Mouse (Mus musculus) testis, adult 2 months (tissue): ENCODE data around the gene Nanos3. TPM values are rescaled to one million over a fixed set of nuclear protein-coding genes. Genes with fewer than 3 reads are reported as not detected.

ENCODE experiments used
- H3K27ac ChIP-seq: fragments of 200-500 bp; 2 replicates; pipeline ENCODE4 v1.5.1; 2012; ENCODE audit warnings: low read depth, low read length; ENCODE audit not compliant: control insufficient read depth, insufficient read depth
- H3K27me3 ChIP-seq: fragments of 200-500 bp; 2 replicates; pipeline ENCODE4 v1.6.1; 2012; ENCODE audit warnings: mild to moderate bottlenecking, low read length, moderate library complexity; ENCODE audit not compliant: control insufficient read depth, insufficient read depth
- H3K36me3 ChIP-seq: fragments of 200-500 bp; 2 replicates; pipeline ENCODE4 v1.6.1; 2012; ENCODE audit warnings: mild to moderate bottlenecking, low read length; ENCODE audit not compliant: control insufficient read depth, insufficient read depth
- H3K4me1 ChIP-seq: fragments of 200-500 bp; 2 replicates; pipeline ENCODE4 v1.6.1; 2012; ENCODE audit warnings: low read length; ENCODE audit not compliant: control insufficient read depth, insufficient read depth
- H3K4me3 ChIP-seq: fragments of 200-500 bp; 2 replicates; pipeline ENCODE4 v1.5.1; 2012; ENCODE audit warnings: low read depth, mild to moderate bottlenecking, low read length, moderate library complexity, mixed read lengths; ENCODE audit not compliant: control insufficient read depth
- CTCF ChIP-seq: fragments of 200-500 bp; IDR thresholded peaks from 2 replicates; pipeline ENCODE4 v1.5.1; 2012; ENCODE audit warnings: low read depth, mild to moderate bottlenecking, inconsistent platforms, low read length, moderate library complexity; ENCODE audit not compliant: control insufficient read depth, insufficient read depth, insufficient replicate concordance
- POLR2A ChIP-seq: fragments of 200-500 bp; IDR thresholded peaks from 2 replicates; pipeline ENCODE4 v1.6.1; 2012; ENCODE audit warnings: low read depth, mild to moderate bottlenecking, inconsistent platforms, low read length, moderate library complexity; ENCODE audit not compliant: control insufficient read depth
- polyA plus RNA-seq: library from polyadenylated mRNA; depleted of rRNA; stranded (reverse); fragments of >200 nt; gene quantifications from 2 replicates; pipeline ENCODE4 v1.2.3, GENCODE M21; 2012; rRNA removed

Gene Nanos3
- polyA plus RNA-seq, 1 experiment: 1.6 TPM

GRCm38 (mm10) chr8:84128277-84128676, 56.7 kb downstream of the Nanos3 start:
- Histone ChIP-seq H3K27me3 (no peaks in the 10 kb centered on the region), H3K27ac (no peak overlapping the region), H3K4me1 (peaks cover 4% of the 10 kb centered on the region), H3K4me3 (peak overlapping the region; percentile 48), H3K36me3 (no peaks in the 10 kb centered on the region)
- TF ChIP-seq POLR2A (no peak), CTCF (no peak)

DNA sequence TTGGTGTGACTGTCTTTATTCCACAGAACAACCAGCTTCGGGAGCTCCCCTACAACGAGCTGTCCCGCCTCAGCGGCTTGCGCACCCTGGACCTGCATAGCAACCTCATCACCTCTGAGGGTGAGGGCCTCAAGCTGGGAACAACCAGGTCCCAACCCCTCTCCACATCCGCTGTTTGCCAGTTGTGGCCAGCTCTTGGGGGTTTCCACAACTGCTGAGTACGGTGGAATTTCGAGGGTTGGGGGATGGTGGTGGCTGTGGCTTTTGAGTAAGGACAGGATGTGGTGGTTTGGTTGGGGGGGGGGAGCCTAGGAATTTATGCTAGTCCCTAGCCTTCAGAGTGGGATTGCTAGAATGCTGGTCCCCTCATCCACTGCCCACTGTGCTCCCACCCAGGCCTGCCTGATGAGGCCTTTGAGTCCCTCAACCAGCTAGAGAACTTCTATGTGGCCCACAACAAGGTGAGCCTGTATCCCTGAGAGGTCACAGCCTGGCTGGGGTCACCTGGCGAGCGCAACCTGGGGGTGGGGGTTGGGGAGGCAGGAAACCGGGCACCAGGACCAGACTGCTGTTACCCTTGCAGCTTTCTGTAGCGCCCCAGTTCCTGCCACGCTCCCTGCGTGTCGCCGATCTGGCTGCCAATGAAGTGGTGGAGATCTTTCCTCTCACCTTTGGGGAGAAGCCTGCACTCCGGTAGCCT, 57.7 kb downstream of the Nanos3 start:
- Histone ChIP-seq H3K36me3 (no peaks in the 10 kb centered on the region), H3K4me3 (no peak overlapping the region), H3K27me3 (no peaks in the 10 kb centered on the region), H3K27ac (no peak overlapping the region), H3K4me1 (peaks cover 4% of the 10 kb centered on the region)
- no peak for TF ChIP-seq CTCF
- TF ChIP-seq POLR2A: no peak

- H3K27me3 ChIP-seq: no peaks in the 10 kb centered on the region
- H3K36me3 ChIP-seq: no peaks in the 10 kb centered on the region
- H3K4me3 ChIP-seq: no peak overlapping the region
- TF ChIP-seq CTCF (no peak), POLR2A (no peak)
- no peak overlapping the region for H3K27ac ChIP-seq
- peaks cover 4% of the 10 kb centered on the region for H3K4me1 ChIP-seq
Observed at GRCm38 (mm10) chr8:84126742-84127141, 58.3 kb downstream of the Nanos3 start.

- Histone ChIP-seq H3K4me3 (no peak within 1 kb of the TSS), H3K36me3 (no peaks in the 10 kb centered on the region), H3K4me1 (no peaks in the 10 kb centered on the region; the same call in 1 of the 2 replicates), H3K27me3 (no peaks in the 10 kb centered on the region), H3K27ac (no peak within 1 kb of the TSS)
- TF ChIP-seq POLR2A: no peak
- no peak for TF ChIP-seq CTCF
Observed at GRCm38 (mm10) chr8:84125656-84126055, 59.4 kb downstream of the Nanos3 start, which contains the start of gene Podnl1. Podnl1 (plus strand) TSS chr8:84125989.

Other genes starting within 250 kb of the Nanos3 start
- 14.9 and 15.2 TPM in 2 replicates for gene Gm10644, start 230.0 kb downstream of the Nanos3 start, polyA plus RNA-seq
- 65.0 and 73.8 TPM in 2 replicates for gene Asf1b, start 229.7 kb downstream of the Nanos3 start, polyA plus RNA-seq
- gene Prkaca, start 212.2 kb downstream of the Nanos3 start, polyA plus RNA-seq: 101 and 103 TPM in 2 replicates
- gene Samd1, start 187.5 kb downstream of the Nanos3 start, polyA plus RNA-seq: 13.7 and 15.3 TPM in 2 replicates
- 38.1 and 43.2 TPM in 2 replicates for gene 1700067K01Rik, start 183.7 kb downstream of the Nanos3 start, polyA plus RNA-seq
- 10.9 and 15.1 TPM in 2 replicates for gene 2210011C24Rik, start 173.0 kb downstream of the Nanos3 start, polyA plus RNA-seq
- gene Palm3, start 163.7 kb downstream of the Nanos3 start, polyA plus RNA-seq: 1.2 and 1.9 TPM in 2 replicates
- 0.08 and 0.12 TPM in 2 replicates for gene Il27ra, start 142.6 kb downstream of the Nanos3 start, polyA plus RNA-seq
- gene Rln3, start 140.2 kb downstream of the Nanos3 start, polyA plus RNA-seq: 0.84 TPM in 1 of 2 replicates, not detected in the other
- 6.3 and 6.6 TPM in 2 replicates for gene Gm10643, start 120.1 kb downstream of the Nanos3 start, polyA plus RNA-seq
- gene Rfx1, start 118.4 kb downstream of the Nanos3 start, polyA plus RNA-seq: 83.0 and 89.5 TPM in 2 replicates
- 210 and 216 TPM in 2 replicates for gene Dcaf15, start 80.4 kb downstream of the Nanos3 start, polyA plus RNA-seq
- 0.07 and 0.14 TPM in 2 replicates for gene Podnl1, start 59.2 kb downstream of the Nanos3 start, polyA plus RNA-seq
- gene Cc2d1a, start 37.3 kb downstream of the Nanos3 start, polyA plus RNA-seq: 30.9 and 38.6 TPM in 2 replicates
- gene 4930432K21Rik, start 37.2 kb downstream of the Nanos3 start, polyA plus RNA-seq: 57.2 and 65.0 TPM in 2 replicates
- gene Zswim4, start 51.8 kb upstream of the Nanos3 start, polyA plus RNA-seq: 16.9 and 17.4 TPM in 2 replicates
- 104 and 116 TPM in 2 replicates for gene D8Ertd738e, start 64.5 kb upstream of the Nanos3 start, polyA plus RNA-seq
- gene Mri1, start 72.1 kb upstream of the Nanos3 start, polyA plus RNA-seq: 7.5 and 12.1 TPM in 2 replicates
- gene Ccdc130, start 85.2 kb upstream of the Nanos3 start, polyA plus RNA-seq: 53.5 and 74.1 TPM in 2 replicates
- 9.6 and 10.3 TPM in 2 replicates for gene Cacna1a, start 203.2 kb upstream of the Nanos3 start, polyA plus RNA-seq